Mouse (Mus musculus): ENCODE results near the gene Ugt1a7c. TPM values are rescaled to one million over a fixed set of nuclear protein-coding genes. Genes with fewer than 3 reads are reported as not detected.

The Ugt1a7c gene
- total and polyA plus RNA-seq, 3 experiments = 2.2 to 15.3 (median 11.1) TPM

DNA sequence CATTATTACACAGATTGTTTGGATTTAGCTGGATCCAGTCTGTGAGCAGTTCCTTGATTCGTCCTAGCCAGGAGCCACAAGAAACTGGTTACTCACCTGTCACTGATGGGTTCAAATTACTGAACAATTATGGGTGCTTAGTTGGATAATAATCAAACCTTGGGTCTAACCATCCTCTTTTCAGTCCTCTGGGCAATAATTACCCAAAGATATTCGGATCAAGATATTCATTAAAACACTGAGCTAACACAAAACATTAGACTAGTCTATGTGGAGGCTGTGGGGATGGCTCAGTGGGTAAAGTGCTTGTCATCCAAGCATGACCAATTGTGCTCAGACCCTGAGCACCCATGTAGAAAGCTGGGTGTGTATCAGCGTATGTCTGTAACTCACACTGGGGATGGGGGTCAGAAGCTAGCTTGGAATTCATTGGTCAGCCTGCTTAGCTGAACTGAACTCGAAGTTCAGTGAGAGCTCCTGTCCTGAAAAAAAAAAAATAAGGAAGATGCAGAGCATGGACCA lies 141.1 kb downstream of the Ugt1a7c start:
- Histone ChIP-seq H3K9me3 (replicated peaks; ENCODE audit: low read length) (peaks cover 86% of the 10 kb centered on the region), H3K9ac (ENCODE audit: insufficient read depth, low read depth) (no peak overlapping the region), H3K27me3 (replicated peaks) (peaks cover 38% of the 10 kb centered on the region), H3K36me3 (replicated peaks in 1 of 2; ENCODE audit: control insufficient read depth in 1 of 2, insufficient read depth in 1 of 2, low read length in 1 of 2) (no peaks in the 10 kb centered on the region), H3K4me1 (ENCODE audit: control insufficient read depth in 1 of 2, insufficient read depth in 2 of 2) (no peaks in the 10 kb centered on the region), H3K27ac (ENCODE audit: insufficient read depth, low read depth) (no peak overlapping the region), H3K79me2 (replicated peaks; ENCODE audit: control insufficient read depth, extremely low read depth, insufficient read depth, poor library complexity, severe bottlenecking) (no peaks in the 10 kb centered on the region), H3K4me2 (ENCODE audit: insufficient read depth, low read depth, poor library complexity, severe bottlenecking) (no peak overlapping the region), H3K4me3 (replicated peaks in 1 of 3; ENCODE audit: low read depth in 2 of 3, low read length in 2 of 3, poor library complexity in 1 of 3) (no peak overlapping the region)
- TF ChIP-seq POLR2AphosphoS2 (IDR thresholded peaks at IDR 0.05; ENCODE audit: low read depth, low read length) = no peak
- no peak for TF ChIP-seq TCF12 (IDR thresholded peaks at IDR 0.05; ENCODE audit: low read depth, low read length)
- TF ChIP-seq SIN3A (IDR thresholded peaks at IDR 0.05; ENCODE audit: low read length) = no peak
- no peak for TF ChIP-seq ELF1 (IDR thresholded peaks at IDR 0.05; ENCODE audit: low read depth, low read length)
- no peak for TF ChIP-seq TBP (conservative IDR thresholded peaks at IDR 0.05; ENCODE audit: low read depth, low read length)
- TF ChIP-seq JUN (IDR thresholded peaks at IDR 0.05; ENCODE audit: insufficient read depth, low read depth, low read length) = no peak
- no peak for TF ChIP-seq USF1 (IDR thresholded peaks at IDR 0.05; ENCODE audit: low read depth, low read length)
- no peak for TF ChIP-seq UBTF (IDR thresholded peaks at IDR 0.05; ENCODE audit: low read depth, low read length)
- no peak for TF ChIP-seq CHD2 (IDR thresholded peaks at IDR 0.05; ENCODE audit: low read length)
- no peak for TF ChIP-seq PAX5 (IDR thresholded peaks at IDR 0.05; ENCODE audit: low read length)
- TF ChIP-seq MEF2A (IDR thresholded peaks at IDR 0.05; ENCODE audit: borderline replicate concordance, low read depth, low read length) = no peak
- no peak for TF ChIP-seq RAD21 (IDR thresholded peaks at IDR 0.05; ENCODE audit: low read depth, low read length)
- no peak for TF ChIP-seq HCFC1 (IDR thresholded peaks at IDR 0.05; ENCODE audit: low read depth, low read length)
- no peak for TF ChIP-seq NRF1 (IDR thresholded peaks at IDR 0.05; ENCODE audit: low read depth, low read length)
- TF ChIP-seq ZNF384 (IDR thresholded peaks at IDR 0.05; ENCODE audit: low read depth, low read length) = no peak
- TF ChIP-seq ZMIZ1 (IDR thresholded peaks at IDR 0.05; ENCODE audit: low read depth, low read length) = no peak
- in situ Hi-C loops (cut with MboI; ENCODE audit: low pct_ligation_motif_present, low pct_unique_long_range_greater_than_20kb, low sequenced_read_pairs) = no loop called here
- dilution Hi-C loops (cut with MboI; ENCODE audit: extremely low pct_ligation_motif_present, extremely low pct_unique_long_range_greater_than_20kb, low sequenced_read_pairs) = no loop called here
- DNase-seq (ENCODE audit: extremely low read depth) = no peak

DNA sequence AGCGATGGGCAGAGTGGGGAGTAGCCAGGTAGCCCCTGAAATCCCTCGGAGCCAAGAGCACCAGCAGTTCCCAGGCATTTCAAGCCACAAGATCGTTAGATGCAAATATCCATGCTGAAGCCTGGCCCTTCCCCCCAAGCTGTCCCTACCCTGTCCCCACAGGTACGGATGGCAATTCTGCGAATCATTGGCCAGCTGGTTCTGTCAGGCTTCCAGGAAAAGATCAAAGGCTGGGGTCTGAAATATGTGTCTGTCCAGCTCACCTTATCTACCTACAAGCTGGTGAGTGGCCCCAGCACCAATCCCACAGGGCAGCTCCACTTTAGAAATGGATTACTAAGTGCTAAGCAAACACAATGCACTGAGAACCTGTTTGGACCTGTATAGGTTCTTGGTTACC lies 142.4 kb downstream of the Ugt1a7c start:
- Histone ChIP-seq H3K9ac (ENCODE audit: insufficient read depth, low read depth) (no peak overlapping the region), H3K27ac (ENCODE audit: insufficient read depth, low read depth) (no peak overlapping the region), H3K36me3 (replicated peaks in 1 of 2; ENCODE audit: control insufficient read depth in 1 of 2, insufficient read depth in 1 of 2, low read length in 1 of 2) (no peaks in the 10 kb centered on the region), H3K9me3 (replicated peaks; ENCODE audit: low read length) (peaks cover 74% of the 10 kb centered on the region), H3K79me2 (replicated peaks; ENCODE audit: control insufficient read depth, extremely low read depth, insufficient read depth, poor library complexity, severe bottlenecking) (no peaks in the 10 kb centered on the region), H3K4me1 (ENCODE audit: control insufficient read depth in 1 of 2, insufficient read depth in 2 of 2) (no peaks in the 10 kb centered on the region), H3K27me3 (replicated peaks) (peaks cover 38% of the 10 kb centered on the region), H3K4me3 (replicated peaks in 1 of 3; ENCODE audit: low read depth in 2 of 3, low read length in 2 of 3, poor library complexity in 1 of 3) (no peak overlapping the region), H3K4me2 (ENCODE audit: insufficient read depth, low read depth, poor library complexity, severe bottlenecking) (no peak overlapping the region)
- dilution Hi-C loops (cut with MboI; ENCODE audit: extremely low pct_ligation_motif_present, extremely low pct_unique_long_range_greater_than_20kb, low sequenced_read_pairs) (no loop called here), in situ Hi-C loops (cut with MboI; ENCODE audit: low pct_ligation_motif_present, low pct_unique_long_range_greater_than_20kb, low sequenced_read_pairs) (no loop called here)
- TF ChIP-seq ZNF384 (IDR thresholded peaks at IDR 0.05; ENCODE audit: low read depth, low read length) (no peak), RCOR1 (conservative IDR thresholded peaks at IDR 0.05; ENCODE audit: low read depth, low read length) (no peak), MYC (IDR thresholded peaks at IDR 0.05; ENCODE audit: low read depth, low read length) (no peak), KAT2A (IDR thresholded peaks at IDR 0.05; ENCODE audit: insufficient replicate concordance, low read length) (no peak), SIN3A (IDR thresholded peaks at IDR 0.05; ENCODE audit: low read length) (no peak), HCFC1 (IDR thresholded peaks at IDR 0.05; ENCODE audit: low read depth, low read length) (no peak), CHD2 (IDR thresholded peaks at IDR 0.05; ENCODE audit: low read length) (no peak), BHLHE40 (IDR thresholded peaks at IDR 0.05; ENCODE audit: low read depth, low read length) (no peak), MXI1 (IDR thresholded peaks at IDR 0.05; ENCODE audit: low read depth, low read length) (no peak), NELFE (IDR thresholded peaks at IDR 0.05; ENCODE audit: low read depth, low read length) (no peak), NRF1 (IDR thresholded peaks at IDR 0.05; ENCODE audit: low read depth, low read length) (no peak)
- DNase-seq (ENCODE audit: extremely low read depth) = no peak

Measured in CH12.LX (cell line).